Mouse (Mus musculus): Measurements from ENCODE around the gene Hormad1. TPM values are rescaled to one million over a fixed set of nuclear protein-coding genes. Genes with fewer than 3 reads are reported as not detected.
"Not testable (repeated sequence)": the region's sequence is repeated elsewhere in the genome, so short reads cannot be mapped to it uniquely, and the experiment has no call there.

The Hormad1 gene
- total RNA-seq (2021) = not detected
- long read RNA-seq, experiment 1 = 0 reads
- long read RNA-seq, experiment 2 = 0 reads

DNA sequence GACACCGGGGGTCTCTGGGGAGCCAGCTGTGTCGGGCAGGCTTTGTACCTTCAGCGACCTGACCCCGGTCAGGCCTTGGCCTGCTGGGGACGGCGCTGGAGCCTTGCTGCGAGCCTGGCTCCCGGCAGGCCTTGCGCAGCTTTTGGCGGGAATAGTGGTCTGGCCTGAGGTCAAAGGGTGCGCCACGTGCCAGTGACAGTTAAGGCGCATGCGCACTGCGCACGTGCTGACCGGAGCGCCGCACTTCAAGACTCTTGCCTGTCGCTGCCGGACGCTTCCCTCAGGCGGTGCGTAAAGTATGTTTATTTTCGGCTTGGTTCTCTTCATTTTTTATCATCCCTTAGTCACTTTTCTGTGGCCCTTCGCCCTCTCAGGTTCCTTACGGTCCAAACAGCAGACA lies at the start of gene Hormad1:
Gene Hormad1, plus strand, starts transcription at position 241 of the 400 bp plus-strand sequence.
- DNase-seq = no peak

- peak; percentile 25 to 53 for DNase-seq
Observed at GRCm38 (mm10) chr3:95511611-95512180, 47.8 kb upstream of the Hormad1 start.

DNA sequence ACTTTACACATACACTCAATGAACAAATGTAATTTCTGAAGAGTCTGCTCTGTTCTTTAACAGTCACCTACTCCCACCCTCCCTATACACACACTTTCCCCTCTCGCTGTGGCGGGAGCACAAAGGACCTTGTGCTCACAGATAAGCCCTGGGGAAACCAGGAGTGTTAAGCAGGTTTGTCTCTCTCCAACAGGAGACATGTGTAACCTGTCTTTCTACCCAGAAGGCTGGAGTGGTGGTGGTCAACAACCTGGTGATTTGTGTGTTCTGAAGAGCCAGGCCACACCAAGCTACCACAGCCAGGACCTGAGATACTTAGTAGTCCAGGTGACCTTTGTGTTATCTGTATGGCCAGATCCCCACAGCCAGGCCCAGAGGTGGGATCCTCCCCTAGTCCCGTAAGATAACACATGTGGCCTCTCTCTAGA lies 42.8 kb upstream of the Hormad1 start:
- DNase-seq = no peak

- DNase-seq = peak; percentile 73 to 76
Observed at GRCm38 (mm10) chr3:95517493-95517898, 42.0 kb upstream of the Hormad1 start.

- no peak for DNase-seq
Observed at GRCm38 (mm10) chr3:95518891-95519290, 40.6 kb upstream of the Hormad1 start.

- no peak for DNase-seq
Observed at GRCm38 (mm10) chr3:95519315-95519714, 40.2 kb upstream of the Hormad1 start.

DNA sequence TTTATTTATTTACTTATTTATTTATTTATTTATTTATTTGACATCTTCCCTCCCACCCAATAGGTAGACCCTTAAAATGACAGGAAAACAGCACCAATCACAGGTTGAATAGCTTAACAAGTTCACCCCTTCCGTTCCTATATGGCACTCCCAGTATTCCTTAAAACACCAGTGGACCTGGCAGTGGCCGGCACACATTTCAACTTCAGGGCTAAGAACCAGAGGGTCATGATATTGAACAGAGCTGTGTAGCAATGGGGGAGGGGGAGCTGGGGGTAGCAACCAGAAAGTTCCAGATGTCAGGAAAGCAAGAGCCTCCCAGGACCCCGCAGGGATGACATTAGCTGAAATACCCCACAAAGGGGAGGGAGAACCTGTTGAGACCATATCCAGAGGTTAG lies 39.4 kb upstream of the Hormad1 start:
- no peak for DNase-seq

GRCm38 (mm10) chr3:95521168-95521567 lies 38.3 kb upstream of the Hormad1 start:
- no peak for DNase-seq

DNA sequence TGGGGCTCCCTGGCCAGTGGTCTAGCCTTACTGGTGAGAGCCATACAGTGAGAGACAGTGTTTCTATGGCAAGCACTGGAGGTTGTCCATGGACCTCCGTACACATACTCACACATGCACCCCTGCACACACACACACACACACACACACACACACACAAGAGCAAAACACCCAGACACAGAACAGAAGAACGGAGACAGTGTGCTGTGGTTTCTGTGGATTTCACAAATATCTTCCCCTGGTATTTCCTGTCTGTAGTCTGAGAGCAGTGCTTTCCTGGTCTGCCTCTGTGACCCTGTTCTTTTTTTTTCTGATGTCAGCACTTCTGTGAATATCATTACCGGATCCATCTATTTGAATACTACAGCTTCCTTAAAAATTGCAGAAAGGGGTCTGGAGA lies 35.8 kb upstream of the Hormad1 start:
- no peak for DNase-seq

- DNase-seq = no peak
Observed at GRCm38 (mm10) chr3:95524673-95525072, 34.8 kb upstream of the Hormad1 start.

DNA sequence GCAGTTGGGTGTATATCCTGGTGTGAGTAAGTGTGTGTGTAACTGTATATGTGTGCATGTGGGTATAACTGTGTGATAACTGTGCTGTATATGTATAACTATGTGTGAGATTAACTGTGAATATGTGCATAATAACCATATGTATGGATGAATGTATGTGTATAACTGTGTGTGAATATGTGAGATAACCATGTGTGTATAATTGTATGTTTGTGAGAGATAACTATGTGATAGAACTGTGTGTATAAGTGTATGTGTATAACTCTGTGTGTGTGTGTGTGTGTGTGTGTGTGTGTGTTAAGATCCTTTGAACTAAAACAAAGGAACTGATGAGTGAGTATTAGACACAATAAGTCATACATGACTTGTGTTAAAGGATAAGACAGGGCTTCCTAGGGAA lies 33.4 kb upstream of the Hormad1 start:
- DNase-seq = no peak

- no peak for DNase-seq
Observed at GRCm38 (mm10) chr3:95526622-95527211, 32.8 kb upstream of the Hormad1 start, which contains the start of gene Ctss. Ctss (plus strand) TSS chr3:95526786.

DNA sequence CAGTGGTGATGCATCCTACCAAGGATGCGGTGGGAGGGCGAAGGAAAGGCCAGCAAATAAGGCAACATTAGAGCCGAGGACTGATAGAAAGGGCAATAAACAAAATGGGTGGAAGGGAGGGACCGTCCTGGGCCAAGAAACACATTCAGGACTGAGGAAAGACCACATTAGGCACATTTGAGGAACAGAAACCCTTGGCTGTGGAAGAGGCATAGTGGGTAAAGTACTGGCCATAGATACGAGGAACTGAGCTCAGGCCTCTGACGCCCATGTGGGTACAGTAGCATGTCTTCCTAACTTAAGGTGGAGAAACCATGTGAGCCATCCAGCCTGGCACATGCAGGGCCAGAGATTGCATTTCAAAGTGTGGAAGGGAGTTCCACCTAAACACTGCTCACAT lies 29.7 kb upstream of the Hormad1 start:
- DNase-seq = no peak

- DNase-seq = no peak
Observed at GRCm38 (mm10) chr3:95531025-95531424, 28.5 kb upstream of the Hormad1 start.

DNA sequence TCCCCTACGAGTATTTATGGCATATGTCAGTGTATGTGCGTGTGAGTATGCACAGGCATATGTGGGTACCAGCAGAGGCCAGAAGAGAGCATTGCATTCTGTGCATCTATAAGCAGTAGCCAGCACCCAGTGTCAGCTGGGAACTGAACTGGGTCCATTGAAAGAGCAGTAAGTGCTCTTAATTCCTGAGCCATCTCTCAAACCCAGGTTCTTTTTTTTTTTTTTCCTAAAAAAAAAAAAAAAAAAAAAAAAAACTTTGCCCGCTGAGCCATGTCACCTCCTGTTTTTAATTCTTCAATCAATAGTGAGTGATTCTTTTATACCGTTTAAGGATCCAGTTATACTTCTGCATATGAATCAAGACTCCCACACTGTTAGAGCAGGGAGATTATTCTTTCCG lies 26.1 kb upstream of the Hormad1 start:
- no peak for DNase-seq

DNA sequence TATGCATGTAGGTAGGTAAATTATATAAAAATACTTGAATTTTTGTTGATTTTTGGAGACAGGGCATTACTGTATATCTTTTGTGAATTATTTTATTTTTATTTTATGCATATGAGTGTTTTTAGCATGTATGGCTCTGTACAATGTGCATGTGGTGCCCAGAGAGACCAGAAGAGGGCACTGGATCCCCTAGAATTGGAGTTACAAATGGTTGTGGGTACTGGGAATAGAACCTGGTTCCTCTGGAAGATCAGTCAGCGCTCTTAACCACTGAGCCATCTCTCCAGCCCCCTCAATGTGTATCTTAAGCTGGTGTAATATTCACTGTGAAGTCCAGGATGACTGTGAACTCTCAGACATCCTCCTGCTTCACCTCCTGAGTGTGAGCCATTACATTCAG lies 24.6 kb upstream of the Hormad1 start:
- no peak for DNase-seq

DNA sequence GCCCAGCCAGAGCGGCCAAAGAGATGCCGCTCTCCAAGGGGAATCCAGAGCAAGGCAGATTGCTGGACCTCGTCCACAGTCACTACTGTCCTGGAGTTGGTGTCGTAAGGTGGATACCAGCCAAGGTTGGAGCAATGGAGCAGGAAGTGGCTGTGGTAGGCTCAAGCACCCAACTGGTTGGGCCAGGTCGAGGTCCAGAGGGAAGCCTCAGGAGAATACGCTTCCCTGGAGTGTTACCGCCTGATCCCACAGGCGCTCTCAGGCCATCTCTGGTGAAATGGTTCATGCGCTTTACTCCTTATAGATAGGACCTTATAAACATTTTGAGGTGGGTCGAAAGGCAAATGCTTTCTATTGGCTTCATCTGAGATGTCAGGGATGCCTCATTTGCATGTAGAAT lies 20.5 kb upstream of the Hormad1 start:
- no peak for DNase-seq

DNA sequence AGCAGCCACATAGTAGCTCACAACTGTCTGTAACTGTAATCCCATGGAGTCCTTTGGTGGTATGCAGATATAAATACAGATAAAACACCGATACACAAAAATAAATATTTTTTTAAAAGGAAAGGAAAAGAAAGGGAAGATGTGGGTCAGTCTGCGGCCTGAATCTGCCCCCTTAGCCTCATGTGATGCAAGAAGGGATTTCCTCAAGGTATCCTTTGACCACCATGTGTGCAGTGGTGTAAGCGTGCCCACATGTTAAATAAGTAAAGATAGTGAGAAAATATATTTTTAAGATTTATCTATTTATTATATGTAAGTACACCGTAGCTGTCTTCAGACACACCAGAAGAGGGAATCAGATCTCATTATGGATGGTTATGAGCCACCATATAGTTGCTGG lies 19.6 kb upstream of the Hormad1 start:
- no peak for DNase-seq

- DNase-seq = not testable (repeated sequence)
Observed at GRCm38 (mm10) chr3:95541186-95541585, 18.3 kb upstream of the Hormad1 start.

GRCm38 (mm10) chr3:95542171-95542570 lies 17.3 kb upstream of the Hormad1 start:
- no peak for DNase-seq

DNA sequence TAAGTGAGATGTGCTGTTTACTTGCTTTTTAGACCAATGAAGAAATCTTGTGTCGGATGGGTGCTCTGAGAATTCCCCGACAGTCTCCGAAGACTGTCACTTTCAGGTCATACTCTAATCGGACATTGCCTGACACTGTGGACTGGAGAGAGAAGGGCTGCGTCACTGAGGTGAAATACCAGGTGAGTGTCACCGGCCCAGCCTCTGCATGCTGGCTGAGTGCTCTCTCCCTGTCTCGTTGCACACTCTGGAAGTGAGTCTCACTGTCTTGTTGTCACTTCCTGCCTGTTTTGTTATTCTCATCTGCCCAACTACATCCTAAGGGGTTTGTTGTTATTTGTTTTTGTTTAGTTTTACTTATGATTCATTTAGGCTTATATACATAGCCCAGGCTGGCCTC lies 16.5 kb upstream of the Hormad1 start:
- DNase-seq = no peak

DNA sequence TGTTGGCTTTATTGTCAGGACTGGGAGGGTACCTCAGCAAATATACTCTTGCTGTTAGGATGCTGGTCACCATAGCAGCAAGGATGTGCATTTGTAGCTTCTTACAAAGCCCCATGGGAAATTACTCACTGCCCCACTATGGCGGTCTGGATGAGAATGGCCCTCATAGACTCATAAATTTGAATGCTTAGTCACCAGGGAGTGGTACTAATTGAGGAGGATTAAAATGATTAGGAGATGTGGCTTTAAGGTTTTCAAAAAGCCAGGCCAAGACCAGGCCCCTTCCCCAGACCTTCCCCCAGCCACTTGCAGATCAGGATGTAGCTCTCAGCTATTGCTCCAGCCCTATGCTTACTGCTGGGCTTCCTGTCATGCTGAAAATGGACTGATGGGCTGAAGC lies 9.3 kb upstream of the Hormad1 start:
- no peak for DNase-seq

DNA sequence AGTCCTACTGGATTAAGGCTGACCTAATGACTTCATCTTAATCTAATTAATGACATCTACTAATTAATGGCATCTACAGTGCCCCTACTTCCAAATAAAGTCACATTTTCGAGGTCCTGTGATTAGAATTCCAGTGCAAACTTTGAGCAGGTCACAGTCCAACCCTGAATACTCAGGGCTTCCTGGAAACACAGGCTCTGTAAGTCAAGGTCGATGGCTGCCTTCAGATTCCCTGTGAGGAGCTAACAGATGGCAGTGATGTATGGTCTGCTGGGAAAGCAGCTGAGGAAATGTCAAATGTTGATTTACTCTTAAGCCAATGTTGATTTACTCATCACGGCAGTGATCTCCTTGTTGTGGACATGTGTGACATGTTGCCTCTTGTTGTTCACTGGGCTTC lies 5.5 kb upstream of the Hormad1 start:
- peak; percentile 31 to 48 for DNase-seq

DNA sequence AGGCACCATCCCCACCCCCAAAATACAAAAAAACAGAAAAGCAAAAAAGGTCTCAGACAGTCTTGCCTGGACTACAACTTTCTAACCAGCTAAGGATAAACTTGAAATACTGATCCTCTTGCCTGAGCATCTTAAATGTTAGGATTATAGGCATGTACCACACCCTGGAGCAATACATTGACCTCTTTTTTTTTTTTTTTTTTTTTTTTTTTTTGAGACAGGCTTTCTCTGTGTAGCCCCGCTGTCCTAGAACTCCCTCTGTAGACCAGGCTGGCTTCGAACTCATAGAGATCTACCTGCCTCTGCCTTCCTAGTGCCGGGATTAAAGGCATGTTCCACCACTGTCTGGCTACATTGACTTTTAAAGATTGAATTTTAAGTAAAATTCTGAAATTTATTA lies 1.3 kb downstream of the Hormad1 start:
- DNase-seq = no peak

Measured in adrenal gland, postnatal 36 days (tissue).